Mouse (Mus musculus) cerebellum, postnatal 4 days (tissue): ENCODE results near the gene Mdga1.

ENCODE experiments used
- DNase-seq, 2 experiments: peaks; one replicate each; pipeline ENCODE4 v3.0.0; 2022; ENCODE audit warnings: low spot score in 2 of 2, mixed read lengths in 1 of 2

Gene Mdga1

GRCm38 (mm10) chr17:29981568-29981967 lies 11.7 kb upstream of the Mdga1 start:
- DNase-seq = no peak

- no peak for DNase-seq
Measured at GRCm38 (mm10) chr17:29979841-29980240, 10.0 kb upstream of the Mdga1 start.

GRCm38 (mm10) chr17:29979020-29979419 lies 9.1 kb upstream of the Mdga1 start:
- no peak for DNase-seq

GRCm38 (mm10) chr17:29975731-29976130 lies 5.8 kb upstream of the Mdga1 start:
- peak; percentile 85 to 95 for DNase-seq

GRCm38 (mm10) chr17:29973226-29973625 lies 3.3 kb upstream of the Mdga1 start:
- DNase-seq = no peak

- no peak for DNase-seq
Measured at GRCm38 (mm10) chr17:29971761-29972432, 2.0 kb upstream of the Mdga1 start.

- no peak for DNase-seq
Measured at GRCm38 (mm10) chr17:29965506-29965905, 4.4 kb downstream of the Mdga1 start.

GRCm38 (mm10) chr17:29963730-29964259 lies 6.1 kb downstream of the Mdga1 start:
- DNase-seq = no peak

GRCm38 (mm10) chr17:29955880-29956279 lies 14.0 kb downstream of the Mdga1 start:
- no peak for DNase-seq

- no peak for DNase-seq
Measured at GRCm38 (mm10) chr17:29954316-29954715, 15.6 kb downstream of the Mdga1 start.

GRCm38 (mm10) chr17:29951100-29951499 lies 18.8 kb downstream of the Mdga1 start:
- no peak for DNase-seq

- DNase-seq = no peak
Measured at GRCm38 (mm10) chr17:29950574-29950973, 19.3 kb downstream of the Mdga1 start.

- DNase-seq = peak in 1 of 2 experiments; percentile 68
Measured at GRCm38 (mm10) chr17:29947271-29947714, 22.6 kb downstream of the Mdga1 start.

- DNase-seq = no peak
Measured at GRCm38 (mm10) chr17:29944376-29944775, 25.5 kb downstream of the Mdga1 start.

- no peak for DNase-seq
Measured at GRCm38 (mm10) chr17:29939011-29939410, 30.9 kb downstream of the Mdga1 start.

- no peak for DNase-seq
Measured at GRCm38 (mm10) chr17:29937350-29937781, 32.5 kb downstream of the Mdga1 start.

GRCm38 (mm10) chr17:29934133-29934851 lies 35.6 kb downstream of the Mdga1 start:
- DNase-seq = no peak

GRCm38 (mm10) chr17:29932753-29933152 lies 37.1 kb downstream of the Mdga1 start:
- DNase-seq = no peak

- DNase-seq = no peak
Measured at GRCm38 (mm10) chr17:29931224-29931945, 38.5 kb downstream of the Mdga1 start.

GRCm38 (mm10) chr17:29928751-29929237 lies 41.1 kb downstream of the Mdga1 start:
- peak in 1 of 2 experiments; percentile 20 for DNase-seq

- no peak for DNase-seq
Measured at GRCm38 (mm10) chr17:29925608-29926606, 44.0 kb downstream of the Mdga1 start.
